Mouse (Mus musculus) hematopoietic stem cell, adult 5-6 weeks (primary cell): ENCODE results near the gene Mrpl35. TPM values are rescaled to one million over a fixed set of nuclear protein-coding genes. Genes with fewer than 3 reads are reported as not detected.

Experiments
- total RNA-seq: library from RNA; stranded (forward); fragments of 172-1452, 232-1000 nt; gene quantifications from 2 replicates; pipeline ENCODE4 v1.2.3, GENCODE M21; 2017

Gene Mrpl35
- total RNA-seq, 1 experiment from 2014 or later = 14.8 TPM

Other genes starting within 250 kb of the Mrpl35 start
- gene Kdm3a, start 194.0 kb downstream of the Mrpl35 start, total RNA-seq = 41.7 and 80.9 TPM in 2 replicates
- gene Reep1, start 119.4 kb downstream of the Mrpl35 start, total RNA-seq = 0.06 TPM in 1 of 2 replicates, not detected in the other
- 104 and 121 TPM in 2 replicates for gene Immt, start 4.4 kb upstream of the Mrpl35 start, total RNA-seq
- 145 and 188 TPM in 2 replicates for gene Ptcd3, start 81.8 kb upstream of the Mrpl35 start, total RNA-seq
- gene Polr1a, start 82.1 kb upstream of the Mrpl35 start, total RNA-seq = 87.4 and 100 TPM in 2 replicates